Mouse (Mus musculus): Measurements from ENCODE around the gene Rad54l.

Rad54l gene

GRCm38 (mm10) chr4:116074145-116074675 is 49.3 kb downstream of the Rad54l start:
- DNase-seq (ENCODE audit: low read depth, low spot score), result peak; percentile 74

GRCm38 (mm10) chr4:116073146-116073545 is 50.3 kb downstream of the Rad54l start:
- DNase-seq (ENCODE audit: low read depth, low spot score), result peak; percentile 74

GRCm38 (mm10) chr4:116070116-116070515 is 53.4 kb downstream of the Rad54l start:
- DNase-seq (ENCODE audit: low read depth, low spot score), result no peak

GRCm38 (mm10) chr4:116063855-116064254 is 59.6 kb downstream of the Rad54l start:
- DNase-seq (ENCODE audit: low read depth, low spot score), result no peak

GRCm38 (mm10) chr4:116059012-116059726 is 64.3 kb downstream of the Rad54l start:
- DNase-seq (ENCODE audit: low read depth, low spot score), result no peak

- DNase-seq (ENCODE audit: low read depth, low spot score), result no peak
These were observed 65.9 kb downstream of the Rad54l start for GRCm38 (mm10) chr4:116057559-116057958.

GRCm38 (mm10) chr4:116053399-116053961 is 70.0 kb downstream of the Rad54l start, which contains the start of gene Nsun4:
Gene Nsun4, minus strand, starts transcription at chr4:116053876.
- peak; percentile 98 for DNase-seq (ENCODE audit: low read depth, low spot score)

- peak; percentile 58 for DNase-seq (ENCODE audit: low read depth, low spot score)
These were observed 70.8 kb downstream of the Rad54l start for GRCm38 (mm10) chr4:116052526-116053293.

- no peak for DNase-seq (ENCODE audit: low read depth, low spot score)
These were observed 74.3 kb downstream of the Rad54l start for GRCm38 (mm10) chr4:116049211-116049610.

GRCm38 (mm10) chr4:116048130-116048920 is 75.2 kb downstream of the Rad54l start:
- DNase-seq (ENCODE audit: low read depth, low spot score), result no peak

- DNase-seq (ENCODE audit: low read depth, low spot score), result no peak
These were observed 75.8 kb downstream of the Rad54l start for GRCm38 (mm10) chr4:116047681-116048080.

GRCm38 (mm10) chr4:116046604-116047003 is 76.9 kb downstream of the Rad54l start:
- no peak for DNase-seq (ENCODE audit: low read depth, low spot score)

Measured in brain, adult 2 months (tissue).